Mouse (Mus musculus): ENCODE measurements around the gene Erlin1. TPM values are rescaled to one million over a fixed set of nuclear protein-coding genes. Genes with fewer than 3 reads are reported as not detected.
A peak's percentile ranks its signal among the peaks of the same experiment; 100 is the strongest.

Erlin1 gene
- total and polyA plus RNA-seq, 3 experiments: 9.7 to 26.6 (median 22.7) TPM

GRCm38 (mm10) chr19:44069914-44070232 lies 288 bp upstream of the Erlin1 start:
- H3K4me3 ChIP-seq (replicated peaks in 1 of 3; ENCODE audit: low read depth in 2 of 3, low read length in 2 of 3, poor library complexity in 1 of 3): peak overlapping the region; percentile 47 to 84 (median 80)
- dilution Hi-C loops (cut with MboI; ENCODE audit: extremely low pct_ligation_motif_present, extremely low pct_unique_long_range_greater_than_20kb, low sequenced_read_pairs) (no loop called here), in situ Hi-C loops (cut with MboI; ENCODE audit: low pct_ligation_motif_present, low pct_unique_long_range_greater_than_20kb, low sequenced_read_pairs) (no loop called here)
- H3K4me1 ChIP-seq (ENCODE audit: control insufficient read depth in 1 of 2, insufficient read depth in 2 of 2): peaks cover 3 to 35% of the 10 kb centered on the region in 2 experiments; a peak in 3 of 4 replicates
- H3K79me2 ChIP-seq (replicated peaks; ENCODE audit: control insufficient read depth, extremely low read depth, insufficient read depth, poor library complexity, severe bottlenecking): peaks cover 8% of the 10 kb centered on the region
- H3K27ac ChIP-seq (ENCODE audit: insufficient read depth, low read depth): peak overlapping the region; percentile 39; the same call in 1 of the 2 replicates
- peaks cover 3 to 37% of the 10 kb centered on the region in 2 experiments for H3K36me3 ChIP-seq (replicated peaks in 1 of 2; ENCODE audit: control insufficient read depth in 1 of 2, insufficient read depth in 1 of 2, low read length in 1 of 2)
- DNase-seq (ENCODE audit: extremely low read depth): no peak
- peak overlapping the region; percentile 53 for H3K4me2 ChIP-seq (ENCODE audit: insufficient read depth, low read depth, poor library complexity, severe bottlenecking)
- H3K9me3 ChIP-seq (replicated peaks; ENCODE audit: low read length): no peaks in the 10 kb centered on the region
- peak overlapping the region; percentile 53 for H3K9ac ChIP-seq (ENCODE audit: insufficient read depth, low read depth)
- 0 out of 2 replicates have a peak, but pooled peaks have one; percentile 30 for TF ChIP-seq POLR2AphosphoS2 (IDR thresholded peaks at IDR 0.05; ENCODE audit: low read depth, low read length)
- peak; percentile 7; the same call in 1 of the 2 replicates for TF ChIP-seq NELFE (IDR thresholded peaks at IDR 0.05; ENCODE audit: low read depth, low read length)
- TF ChIP-seq ZC3H11A (IDR thresholded peaks at IDR 0.05; ENCODE audit: low read depth, low read length): no peak
- H3K27me3 ChIP-seq (replicated peaks): no peaks in the 10 kb centered on the region

DNA sequence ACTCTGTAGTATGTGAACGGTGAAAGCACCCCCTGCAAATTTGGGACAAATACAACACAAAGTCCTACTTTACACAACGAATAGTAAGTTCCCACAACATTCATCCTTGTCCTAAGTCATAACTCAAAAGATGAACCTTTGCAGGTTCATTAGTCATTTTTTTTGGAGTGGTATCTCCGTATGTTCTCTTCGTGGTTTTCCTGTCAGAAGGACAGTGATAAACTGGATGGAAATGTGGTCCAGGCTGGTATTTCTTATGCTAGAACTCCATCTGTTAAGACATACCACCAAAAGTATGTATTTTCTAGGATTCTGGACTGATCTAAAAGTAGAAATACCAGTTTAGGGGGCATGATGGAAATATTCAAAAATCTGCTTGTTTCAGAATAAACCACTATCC lies 1.4 kb downstream of the Erlin1 start:
- dilution Hi-C loops (cut with MboI; ENCODE audit: extremely low pct_ligation_motif_present, extremely low pct_unique_long_range_greater_than_20kb, low sequenced_read_pairs): no loop called here
- peak overlapping the region; percentile 80 to 84 (median 84) for H3K4me3 ChIP-seq (replicated peaks in 1 of 3; ENCODE audit: low read depth in 2 of 3, low read length in 2 of 3, poor library complexity in 1 of 3)

GRCm38 (mm10) chr19:44067323-44068049 lies 2.1 kb downstream of the Erlin1 start:
- DNase-seq (ENCODE audit: extremely low read depth): peak; percentile 72
- H3K4me3 ChIP-seq (replicated peaks in 1 of 3; ENCODE audit: low read depth in 2 of 3, low read length in 2 of 3, poor library complexity in 1 of 3): peak overlapping the region; percentile 56 to 84 (median 84)
- H3K79me2 ChIP-seq (replicated peaks; ENCODE audit: control insufficient read depth, extremely low read depth, insufficient read depth, poor library complexity, severe bottlenecking): peaks cover 8% of the 10 kb centered on the region
- peak overlapping the region; percentile 67 for H3K9ac ChIP-seq (ENCODE audit: insufficient read depth, low read depth)
- dilution Hi-C loops (cut with MboI; ENCODE audit: extremely low pct_ligation_motif_present, extremely low pct_unique_long_range_greater_than_20kb, low sequenced_read_pairs): no loop called here
- in situ Hi-C loops (cut with MboI; ENCODE audit: low pct_ligation_motif_present, low pct_unique_long_range_greater_than_20kb, low sequenced_read_pairs): no loop called here
- no peaks in the 10 kb centered on the region for H3K9me3 ChIP-seq (replicated peaks; ENCODE audit: low read length)
- no peaks in the 10 kb centered on the region for H3K27me3 ChIP-seq (replicated peaks)
- peak overlapping the region; percentile 81 for H3K27ac ChIP-seq (ENCODE audit: insufficient read depth, low read depth)
- peaks cover 3 to 44% of the 10 kb centered on the region in 2 experiments; a peak in 3 of 4 replicates for H3K4me1 ChIP-seq (ENCODE audit: control insufficient read depth in 1 of 2, insufficient read depth in 2 of 2)
- peak overlapping the region; percentile 83 for H3K4me2 ChIP-seq (ENCODE audit: insufficient read depth, low read depth, poor library complexity, severe bottlenecking)
- peaks cover 9 to 37% of the 10 kb centered on the region in 2 experiments for H3K36me3 ChIP-seq (replicated peaks in 1 of 2; ENCODE audit: control insufficient read depth in 1 of 2, insufficient read depth in 1 of 2, low read length in 1 of 2)
- TF ChIP-seq ZMIZ1 (IDR thresholded peaks at IDR 0.05; ENCODE audit: low read depth, low read length) (no peak), USF1 (IDR thresholded peaks at IDR 0.05; ENCODE audit: low read depth, low read length) (no peak), MYC (IDR thresholded peaks at IDR 0.05; ENCODE audit: low read depth, low read length) (0 out of 2 replicates have a peak, but pooled peaks have one; percentile 33), CHD1 (IDR thresholded peaks at IDR 0.05; ENCODE audit: low read depth, low read length) (no peak; the same call in 1 of the 2 replicates), SIN3A (IDR thresholded peaks at IDR 0.05; ENCODE audit: low read length) (peak; percentile 97), MAX (IDR thresholded peaks at IDR 0.05; ENCODE audit: low read length) (no peak), IRF4 (IDR thresholded peaks at IDR 0.05; ENCODE audit: low read depth, low read length) (peak; percentile 97), POLR2A (IDR thresholded peaks at IDR 0.05; ENCODE audit: low read depth, low read length) (no peak), ZKSCAN1 (IDR thresholded peaks at IDR 0.05; ENCODE audit: borderline replicate concordance, low read depth, low read length) (no peak), POLR2AphosphoS2 (IDR thresholded peaks at IDR 0.05; ENCODE audit: low read depth, low read length) (no peak), E2F4 (IDR thresholded peaks at IDR 0.05; ENCODE audit: insufficient replicate concordance, low read depth, low read length) (no peak), MAFK (IDR thresholded peaks at IDR 0.05; ENCODE audit: insufficient replicate concordance, low read length) (0 out of 2 replicates have a peak, but pooled peaks have one; percentile 21), UBTF (IDR thresholded peaks at IDR 0.05; ENCODE audit: low read depth, low read length) (no peak), NRF1 (IDR thresholded peaks at IDR 0.05; ENCODE audit: low read depth, low read length) (no peak), TBP (conservative IDR thresholded peaks at IDR 0.05; ENCODE audit: low read depth, low read length) (peak; percentile 68), ZC3H11A (IDR thresholded peaks at IDR 0.05; ENCODE audit: low read depth, low read length) (no peak), MXI1 (IDR thresholded peaks at IDR 0.05; ENCODE audit: low read depth, low read length) (peak; percentile 61), MAZ (IDR thresholded peaks at IDR 0.05; ENCODE audit: low read depth, low read length) (no peak), TCF12 (IDR thresholded peaks at IDR 0.05; ENCODE audit: low read depth, low read length) (peak; percentile 76), CHD2 (IDR thresholded peaks at IDR 0.05; ENCODE audit: low read length) (no peak), RAD21 (IDR thresholded peaks at IDR 0.05; ENCODE audit: low read depth, low read length) (no peak)

More for the DNA sequence above, 1.4 kb downstream of the Erlin1 start:
- Histone ChIP-seq H3K79me2 (replicated peaks; ENCODE audit: control insufficient read depth, extremely low read depth, insufficient read depth, poor library complexity, severe bottlenecking) (peaks cover 8% of the 10 kb centered on the region), H3K9ac (ENCODE audit: insufficient read depth, low read depth) (peak overlapping the region; percentile 67), H3K36me3 (replicated peaks in 1 of 2; ENCODE audit: control insufficient read depth in 1 of 2, insufficient read depth in 1 of 2, low read length in 1 of 2) (peaks cover 9 to 38% of the 10 kb centered on the region in 2 experiments), H3K27me3 (replicated peaks) (no peaks in the 10 kb centered on the region), H3K4me2 (ENCODE audit: insufficient read depth, low read depth, poor library complexity, severe bottlenecking) (peak overlapping the region; percentile 83), H3K9me3 (replicated peaks; ENCODE audit: low read length) (no peaks in the 10 kb centered on the region), H3K27ac (ENCODE audit: insufficient read depth, low read depth) (no peak overlapping the region), H3K4me1 (ENCODE audit: control insufficient read depth in 1 of 2, insufficient read depth in 2 of 2) (peaks cover 3 to 44% of the 10 kb centered on the region in 2 experiments; a peak in 3 of 4 replicates)
- TF ChIP-seq IRF4 (IDR thresholded peaks at IDR 0.05; ENCODE audit: low read depth, low read length) (peak; percentile 31; the same call in 1 of the 2 replicates), SIN3A (IDR thresholded peaks at IDR 0.05; ENCODE audit: low read length) (0 out of 2 replicates have a peak, but pooled peaks have one; percentile 12), ZC3H11A (IDR thresholded peaks at IDR 0.05; ENCODE audit: low read depth, low read length) (no peak), UBTF (IDR thresholded peaks at IDR 0.05; ENCODE audit: low read depth, low read length) (no peak), POLR2A (IDR thresholded peaks at IDR 0.05; ENCODE audit: low read depth, low read length) (no peak), EP300 (IDR thresholded peaks at IDR 0.05; ENCODE audit: low read length) (peak; percentile 29; the same call in 1 of the 2 replicates)
- DNase-seq (ENCODE audit: extremely low read depth): no peak
- in situ Hi-C loops (cut with MboI; ENCODE audit: low pct_ligation_motif_present, low pct_unique_long_range_greater_than_20kb, low sequenced_read_pairs): no loop called here
